Mouse (Mus musculus): Measurements from ENCODE around the gene Teddm2. TPM values are rescaled to one million over a fixed set of nuclear protein-coding genes. Genes with fewer than 3 reads are reported as not detected.

Teddm2 gene
- polyA plus RNA-seq, 1 experiment from 2014 or later, result 0.36 TPM

GRCm38 (mm10) chr1:153830746-153831145 lies 69.3 kb downstream of the Teddm2 start:
- Histone ChIP-seq H3K9ac (ENCODE audit: low read depth, low read length) (no peak overlapping the region), H3K4me2 (no peak overlapping the region), H3K36me3 (ENCODE audit: control insufficient read depth, insufficient read depth, low read length) (no peaks in the 10 kb centered on the region), H3K27me3 (ENCODE audit: control insufficient read depth, insufficient read depth, low read length) (no peaks in the 10 kb centered on the region), H3K4me3 (ENCODE audit: low read depth, low read length) (no peak overlapping the region), H3K9me3 (replicated peaks; ENCODE audit: control insufficient read depth, low read length) (no peaks in the 10 kb centered on the region), H3K4me1 (ENCODE audit: control insufficient read depth, insufficient read depth, low read length) (no peaks in the 10 kb centered on the region), H3K27ac (ENCODE audit: low read depth, low read length) (no peak overlapping the region)
- WGBS (ENCODE audit: insufficient replicate concordance), result 74% methylated on average over 4 of the region's 4 CpGs
- ATAC-seq (replicated peaks; ENCODE audit: insufficient number of reproducible peaks, low FRiP score, low TSS enrichment), result no peak

GRCm38 (mm10) chr1:153820216-153820615 lies 79.8 kb downstream of the Teddm2 start:
- WGBS (ENCODE audit: insufficient replicate concordance), result 83% methylated on average over 3 of the region's 3 CpGs
- H3K27me3 ChIP-seq (ENCODE audit: control insufficient read depth, insufficient read depth, low read length), result no peaks in the 10 kb centered on the region

GRCm38 (mm10) chr1:153814278-153814677 lies 85.8 kb downstream of the Teddm2 start:
- no peaks in the 10 kb centered on the region for H3K27me3 ChIP-seq (ENCODE audit: control insufficient read depth, insufficient read depth, low read length)
- 6% methylated on average over 2 of the region's 2 CpGs for WGBS (ENCODE audit: insufficient replicate concordance)
- no peak overlapping the region for H3K4me3 ChIP-seq (ENCODE audit: low read depth, low read length)
- ATAC-seq (replicated peaks; ENCODE audit: insufficient number of reproducible peaks, low FRiP score, low TSS enrichment), result no peak
- H3K36me3 ChIP-seq (ENCODE audit: control insufficient read depth, insufficient read depth, low read length), result no peaks in the 10 kb centered on the region; the same call in 1 of the 2 replicates
- no peak overlapping the region for H3K9ac ChIP-seq (ENCODE audit: low read depth, low read length)
- no peaks in the 10 kb centered on the region for H3K9me3 ChIP-seq (replicated peaks; ENCODE audit: control insufficient read depth, low read length)
- no peak overlapping the region for H3K27ac ChIP-seq (ENCODE audit: low read depth, low read length)
- no peak overlapping the region for H3K4me2 ChIP-seq
- H3K4me1 ChIP-seq (ENCODE audit: control insufficient read depth, insufficient read depth, low read length), result no peaks in the 10 kb centered on the region

More at GRCm38 (mm10) chr1:153820216-153820615, 79.8 kb downstream of the Teddm2 start:
- Histone ChIP-seq H3K9me3 (replicated peaks; ENCODE audit: control insufficient read depth, low read length) (no peaks in the 10 kb centered on the region), H3K4me1 (ENCODE audit: control insufficient read depth, insufficient read depth, low read length) (no peaks in the 10 kb centered on the region), H3K4me3 (ENCODE audit: low read depth, low read length) (no peak overlapping the region), H3K36me3 (ENCODE audit: control insufficient read depth, insufficient read depth, low read length) (no peaks in the 10 kb centered on the region; the same call in 1 of the 2 replicates), H3K27ac (ENCODE audit: low read depth, low read length) (no peak overlapping the region), H3K9ac (ENCODE audit: low read depth, low read length) (no peak overlapping the region), H3K4me2 (no peak overlapping the region)
- ATAC-seq (replicated peaks; ENCODE audit: insufficient number of reproducible peaks, low FRiP score, low TSS enrichment), result no peak

- no peaks in the 10 kb centered on the region for H3K4me1 ChIP-seq (ENCODE audit: control insufficient read depth, insufficient read depth, low read length)
- H3K4me3 ChIP-seq (ENCODE audit: low read depth, low read length), result no peak overlapping the region
- H3K4me2 ChIP-seq, result peak overlapping the region; percentile 6; the same call in 1 of the 2 replicates
- 43% methylated on average over 13 of the region's 13 CpGs for WGBS (ENCODE audit: insufficient replicate concordance)
- H3K36me3 ChIP-seq (ENCODE audit: control insufficient read depth, insufficient read depth, low read length), result no peaks in the 10 kb centered on the region
- H3K27me3 ChIP-seq (ENCODE audit: control insufficient read depth, insufficient read depth, low read length), result no peaks in the 10 kb centered on the region
- no peaks in the 10 kb centered on the region for H3K9me3 ChIP-seq (replicated peaks; ENCODE audit: control insufficient read depth, low read length)
- H3K27ac ChIP-seq (ENCODE audit: low read depth, low read length), result no peak overlapping the region
- H3K9ac ChIP-seq (ENCODE audit: low read depth, low read length), result no peak overlapping the region
- no peak for ATAC-seq (replicated peaks; ENCODE audit: insufficient number of reproducible peaks, low FRiP score, low TSS enrichment)
These were observed 92.5 kb downstream of the Teddm2 start for GRCm38 (mm10) chr1:153807390-153807993.

GRCm38 (mm10) chr1:153803530-153803929 lies 96.5 kb downstream of the Teddm2 start:
- ATAC-seq (replicated peaks; ENCODE audit: insufficient number of reproducible peaks, low FRiP score, low TSS enrichment), result no peak
- Histone ChIP-seq H3K4me1 (ENCODE audit: control insufficient read depth, insufficient read depth, low read length) (no peaks in the 10 kb centered on the region), H3K9me3 (replicated peaks; ENCODE audit: control insufficient read depth, low read length) (no peaks in the 10 kb centered on the region), H3K4me2 (no peak overlapping the region), H3K4me3 (ENCODE audit: low read depth, low read length) (no peak overlapping the region), H3K36me3 (ENCODE audit: control insufficient read depth, insufficient read depth, low read length) (no peaks in the 10 kb centered on the region), H3K27me3 (ENCODE audit: control insufficient read depth, insufficient read depth, low read length) (no peaks in the 10 kb centered on the region), H3K9ac (ENCODE audit: low read depth, low read length) (no peak overlapping the region), H3K27ac (ENCODE audit: low read depth, low read length) (no peak overlapping the region)
- WGBS (ENCODE audit: insufficient replicate concordance), result 76% methylated on average over 8 of the region's 8 CpGs

GRCm38 (mm10) chr1:153802691-153803090 lies 97.3 kb downstream of the Teddm2 start:
- 82% methylated on average over 7 of the region's 7 CpGs for WGBS (ENCODE audit: insufficient replicate concordance)
- no peaks in the 10 kb centered on the region for H3K36me3 ChIP-seq (ENCODE audit: control insufficient read depth, insufficient read depth, low read length)
- H3K27me3 ChIP-seq (ENCODE audit: control insufficient read depth, insufficient read depth, low read length), result no peaks in the 10 kb centered on the region
- no peak overlapping the region for H3K4me2 ChIP-seq
- H3K27ac ChIP-seq (ENCODE audit: low read depth, low read length), result no peak overlapping the region
- no peaks in the 10 kb centered on the region for H3K4me1 ChIP-seq (ENCODE audit: control insufficient read depth, insufficient read depth, low read length)
- no peak overlapping the region for H3K9ac ChIP-seq (ENCODE audit: low read depth, low read length)
- no peak for ATAC-seq (replicated peaks; ENCODE audit: insufficient number of reproducible peaks, low FRiP score, low TSS enrichment)
- H3K4me3 ChIP-seq (ENCODE audit: low read depth, low read length), result no peak overlapping the region
- H3K9me3 ChIP-seq (replicated peaks; ENCODE audit: control insufficient read depth, low read length), result no peaks in the 10 kb centered on the region

Small RNAs within 50 kb of the gene (microRNA-seq; reads per million reads assigned to microRNA genes)
- 20.3 reads per million, percentile 51 among the genes with 10 or more reads in this experiment for gene Mir8114 (ENCODE audit: borderline number of aligned reads)

Other genes with a start within 250 kb of the Teddm2 start
- 0.27 and 0.49 TPM in 2 replicates for gene Rgs8, start 247.2 kb downstream of the Teddm2 start, polyA plus RNA-seq (2014; fragmentation: Nextera tagmentation; extraction: Ambion mirVana)
- 1.0 and 1.7 TPM in 2 replicates for gene Rgs16, start 159.9 kb downstream of the Teddm2 start, polyA plus RNA-seq (2014; fragmentation: Nextera tagmentation; extraction: Ambion mirVana)
- 9.3 and 9.7 TPM in 2 replicates for gene Rnasel, start 150.8 kb downstream of the Teddm2 start, polyA plus RNA-seq (2014; fragmentation: Nextera tagmentation; extraction: Ambion mirVana)
- gene Rgsl1, start 56.1 kb downstream of the Teddm2 start, polyA plus RNA-seq (2014; fragmentation: Nextera tagmentation; extraction: Ambion mirVana), result not detected in 2 replicates
- gene Teddm1b, start 25.9 kb downstream of the Teddm2 start, polyA plus RNA-seq (2014; fragmentation: Nextera tagmentation; extraction: Ambion mirVana), result 0.08 and 0.27 TPM in 2 replicates
- gene Teddm1a, start 8.5 kb downstream of the Teddm2 start, polyA plus RNA-seq (2014; fragmentation: Nextera tagmentation; extraction: Ambion mirVana), result not detected in 2 replicates
- gene Glul, start 284 bp downstream of the Teddm2 start, polyA plus RNA-seq (2014; fragmentation: Nextera tagmentation; extraction: Ambion mirVana), result 52.6 and 78.3 TPM in 2 replicates

Measured in heart, embryonic 11.5 days (tissue).